Mouse (Mus musculus) stomach, postnatal 0 days (tissue): Measurements from ENCODE around the gene Xrcc4. TPM values are rescaled to one million over a fixed set of nuclear protein-coding genes. Genes with fewer than 3 reads are reported as not detected.

Source experiments
- ATAC-seq: fragments of 200-750 bp; cut with Nextera tagmentation; 2 replicates; pipeline ENCODE4 v1.8.0; 2017; ENCODE audit not compliant: low FRiP score, low TSS enrichment
- DNase-seq: peaks from one replicate; pipeline ENCODE4 v3.0.0-alpha.2; 2016; ENCODE audit warnings: low spot score
- H3K27ac ChIP-seq: fragments of 300-500 bp; sonication (generic); replicated peaks from 2 replicates; pipeline ENCODE4 v1.5.1; 2014; ENCODE audit warnings: mild to moderate bottlenecking, control low read depth
- H3K27me3 ChIP-seq: fragments of 300-500 bp; sonication (generic); 2 replicates; pipeline ENCODE4 v1.6.1; 2014; ENCODE audit warnings: low read length; ENCODE audit not compliant: control insufficient read depth, insufficient read depth
- H3K36me3 ChIP-seq: fragments of 300-500 bp; sonication (generic); 2 replicates; pipeline ENCODE4 v1.6.1; 2014; ENCODE audit warnings: low read length, mixed read lengths; ENCODE audit not compliant: control insufficient read depth, insufficient read depth
- H3K4me1 ChIP-seq: fragments of 300-500 bp; sonication (generic); replicated peaks from 2 replicates; pipeline ENCODE4 v1.6.1; 2014; ENCODE audit warnings: antibody characterized with exemption; ENCODE audit not compliant: control insufficient read depth, insufficient read depth
- H3K4me2 ChIP-seq: fragments of 300-500 bp; sonication (generic); replicated peaks from 2 replicates; pipeline ENCODE4 v1.6.1; 2014; ENCODE audit warnings: low read depth, mild to moderate bottlenecking, control low read depth, moderate library complexity
- H3K4me3 ChIP-seq: fragments of 300-500 bp; sonication (generic); 2 replicates; pipeline ENCODE4 v1.5.1; 2014; ENCODE audit warnings: low read depth, low read length, control low read depth
- H3K9ac ChIP-seq: fragments of 300-500 bp; sonication (generic); 2 replicates; pipeline ENCODE4 v1.6.1; 2014; ENCODE audit warnings: mild to moderate bottlenecking, low read length, control low read depth, mixed read lengths
- H3K9me3 ChIP-seq: fragments of 300-500 bp; sonication (generic); 2 replicates; pipeline ENCODE4 v1.6.1; 2016; ENCODE audit warnings: low read length; ENCODE audit not compliant: control insufficient read depth
- CTCF ChIP-seq: IDR thresholded peaks from 2 replicates; pipeline ENCODE4 v1.5.1; 2016; ENCODE audit warnings: antibody characterized with exemption, low read depth, mild to moderate bottlenecking, moderate library complexity
- EP300 ChIP-seq: optimal IDR thresholded peaks from 2 replicates; pipeline ENCODE3; 2016; ENCODE audit warnings: antibody characterized with exemption
- WGBS: fragments of 180-500 bp; shearing (Covaris S2); extraction: QIAGEN DNeasy Blood & Tissue Kit; methylation state at CpG from one replicate; pipeline ENCODE4 v1.1.7; 2014; 5-methylcytosine and 5-hydroxymethylcytosine counted together
- polyA plus RNA-seq: library from polyadenylated mRNA; unstranded; fragments of >200 nt; fragmentation: Nextera tagmentation; extraction: Ambion mirVana; gene quantifications from 2 replicates; pipeline ENCODE4 v1.2.1, GENCODE M21; 2015

Xrcc4 gene
- polyA plus RNA-seq, 1 experiment from 2014 or later, result 11.0 TPM

- H3K27ac ChIP-seq, result no peak overlapping the region
- TF ChIP-seq EP300, result no peak
- TF ChIP-seq CTCF, result no peak
- no peak overlapping the region for H3K4me2 ChIP-seq
- no peak overlapping the region for H3K9ac ChIP-seq
- DNase-seq, result no peak
- ATAC-seq, result no peak
- no peaks in the 10 kb centered on the region for H3K4me1 ChIP-seq
- H3K9me3 ChIP-seq, result no peaks in the 10 kb centered on the region
- 86% methylated on average over 1 of the region's 1 CpGs for WGBS
- H3K27me3 ChIP-seq, result no peaks in the 10 kb centered on the region
- H3K4me3 ChIP-seq, result no peak overlapping the region
- no peaks in the 10 kb centered on the region for H3K36me3 ChIP-seq
Measured at GRCm38 (mm10) chr13:90005561-90005960, 83.8 kb downstream of the Xrcc4 start.

GRCm38 (mm10) chr13:89997531-89997930 is 91.9 kb downstream of the Xrcc4 start:
- Histone ChIP-seq H3K4me2 (no peak overlapping the region), H3K27me3 (no peaks in the 10 kb centered on the region), H3K4me3 (no peak overlapping the region), H3K27ac (no peak overlapping the region), H3K9me3 (no peaks in the 10 kb centered on the region), H3K4me1 (no peaks in the 10 kb centered on the region), H3K36me3 (no peaks in the 10 kb centered on the region), H3K9ac (no peak overlapping the region)
- TF ChIP-seq CTCF, result no peak
- TF ChIP-seq EP300, result no peak
- ATAC-seq (no peak), DNase-seq (no peak)

- 48% methylated on average over 2 of the region's 2 CpGs for WGBS
- H3K27ac ChIP-seq, result no peak overlapping the region
Measured at GRCm38 (mm10) chr13:89986087-89986486, 103.3 kb downstream of the Xrcc4 start.

DNA sequence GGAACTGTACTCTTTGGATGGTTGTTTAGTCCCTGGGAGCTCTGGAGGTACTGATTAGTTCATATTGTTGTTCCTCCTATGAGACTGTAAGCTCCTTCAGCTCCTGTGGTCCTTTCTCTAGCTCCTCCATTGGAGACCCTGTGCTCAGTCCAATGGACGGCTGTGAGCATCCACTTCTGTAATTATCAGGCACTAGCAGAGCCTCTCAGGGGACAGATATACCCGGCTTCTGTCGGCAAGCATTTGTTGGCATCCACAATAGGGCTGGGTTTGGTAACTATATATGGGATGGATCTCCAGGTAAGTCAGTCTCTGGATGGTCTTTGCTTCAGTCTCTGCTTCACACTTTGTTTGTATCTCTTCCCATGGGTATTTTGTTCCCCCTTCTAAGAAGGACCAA is 118.5 kb downstream of the Xrcc4 start:
- no peak for ATAC-seq
- no peaks in the 10 kb centered on the region for H3K27me3 ChIP-seq
- no peak overlapping the region for H3K4me3 ChIP-seq
- TF ChIP-seq EP300, result no peak
- TF ChIP-seq CTCF, result no peak
- no peak overlapping the region for H3K27ac ChIP-seq
- H3K9ac ChIP-seq, result no peak overlapping the region
- no peak overlapping the region for H3K4me2 ChIP-seq
- no peaks in the 10 kb centered on the region for H3K36me3 ChIP-seq
- H3K4me1 ChIP-seq, result no peaks in the 10 kb centered on the region
- 88% methylated on average over 3 of the region's 3 CpGs for WGBS
- DNase-seq, result no peak
- no peaks in the 10 kb centered on the region for H3K9me3 ChIP-seq

More at GRCm38 (mm10) chr13:89986087-89986486, 103.3 kb downstream of the Xrcc4 start:
- no peak for ATAC-seq
- H3K27me3 ChIP-seq, result no peaks in the 10 kb centered on the region
- no peak overlapping the region for H3K4me2 ChIP-seq
- no peaks in the 10 kb centered on the region for H3K4me1 ChIP-seq
- no peaks in the 10 kb centered on the region for H3K36me3 ChIP-seq
- TF ChIP-seq CTCF (no peak), EP300 (no peak)
- no peak overlapping the region for H3K9ac ChIP-seq
- H3K9me3 ChIP-seq, result no peaks in the 10 kb centered on the region
- no peak for DNase-seq
- no peak overlapping the region for H3K4me3 ChIP-seq

GRCm38 (mm10) chr13:89968671-89969070 is 120.7 kb downstream of the Xrcc4 start:
- Histone ChIP-seq H3K36me3 (no peaks in the 10 kb centered on the region), H3K27me3 (no peaks in the 10 kb centered on the region), H3K4me2 (no peak overlapping the region), H3K9ac (no peak overlapping the region), H3K4me1 (no peaks in the 10 kb centered on the region), H3K4me3 (no peak overlapping the region), H3K9me3 (no peaks in the 10 kb centered on the region), H3K27ac (no peak overlapping the region)
- DNase-seq, result no peak
- ATAC-seq, result no peak
- TF ChIP-seq CTCF (no peak), EP300 (no peak)

DNA sequence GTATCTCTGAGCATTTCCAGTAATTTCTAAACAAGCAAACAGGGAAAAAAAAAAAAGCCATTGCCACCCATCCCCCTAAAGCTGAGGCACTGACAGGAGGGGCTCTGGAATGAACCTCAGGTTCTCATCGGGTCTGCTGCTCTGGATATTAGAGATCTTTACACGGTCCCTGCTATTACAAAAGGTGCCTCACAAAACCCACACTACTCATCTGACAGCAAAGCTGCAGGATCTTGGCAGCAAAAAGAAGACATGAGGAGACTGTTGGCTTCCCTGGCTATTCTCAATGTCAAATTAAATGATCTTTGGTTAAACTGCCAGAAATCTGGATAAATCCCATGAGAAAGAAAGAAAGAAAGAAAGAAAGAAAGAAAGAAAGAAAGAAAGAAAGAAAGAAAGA is 145.1 kb downstream of the Xrcc4 start:
- Histone ChIP-seq H3K27me3 (no peaks in the 10 kb centered on the region), H3K4me2 (no peak overlapping the region), H3K4me1 (no peaks in the 10 kb centered on the region), H3K36me3 (no peaks in the 10 kb centered on the region), H3K9me3 (no peaks in the 10 kb centered on the region), H3K4me3 (no peak overlapping the region), H3K9ac (no peak overlapping the region), H3K27ac (no peak overlapping the region)
- TF ChIP-seq EP300, result no peak
- TF ChIP-seq CTCF, result no peak
- DNase-seq (no peak), ATAC-seq (no peak)
- WGBS, result 41% methylated on average over 2 of the region's 2 CpGs
